Mouse (Mus musculus) embryonic fibroblast, embryonic 13.5 days (primary cell): ENCODE measurements around the gene Tjp3.
A peak's percentile ranks its signal among the peaks of the same experiment; 100 is the strongest.

Source experiments
- CTCF ChIP-seq: IDR thresholded peaks from 2 replicates; pipeline ENCODE4 v1.5.1; 2011; ENCODE audit warnings: mild to moderate bottlenecking, control low read depth, low read length, moderate library complexity, borderline replicate concordance; ENCODE audit not compliant: insufficient read depth
- POLR2A ChIP-seq: IDR thresholded peaks from 2 replicates; pipeline ENCODE4 v1.6.1; 2011; ENCODE audit warnings: low read depth, mild to moderate bottlenecking, control low read depth, low read length, moderate library complexity

DNA sequence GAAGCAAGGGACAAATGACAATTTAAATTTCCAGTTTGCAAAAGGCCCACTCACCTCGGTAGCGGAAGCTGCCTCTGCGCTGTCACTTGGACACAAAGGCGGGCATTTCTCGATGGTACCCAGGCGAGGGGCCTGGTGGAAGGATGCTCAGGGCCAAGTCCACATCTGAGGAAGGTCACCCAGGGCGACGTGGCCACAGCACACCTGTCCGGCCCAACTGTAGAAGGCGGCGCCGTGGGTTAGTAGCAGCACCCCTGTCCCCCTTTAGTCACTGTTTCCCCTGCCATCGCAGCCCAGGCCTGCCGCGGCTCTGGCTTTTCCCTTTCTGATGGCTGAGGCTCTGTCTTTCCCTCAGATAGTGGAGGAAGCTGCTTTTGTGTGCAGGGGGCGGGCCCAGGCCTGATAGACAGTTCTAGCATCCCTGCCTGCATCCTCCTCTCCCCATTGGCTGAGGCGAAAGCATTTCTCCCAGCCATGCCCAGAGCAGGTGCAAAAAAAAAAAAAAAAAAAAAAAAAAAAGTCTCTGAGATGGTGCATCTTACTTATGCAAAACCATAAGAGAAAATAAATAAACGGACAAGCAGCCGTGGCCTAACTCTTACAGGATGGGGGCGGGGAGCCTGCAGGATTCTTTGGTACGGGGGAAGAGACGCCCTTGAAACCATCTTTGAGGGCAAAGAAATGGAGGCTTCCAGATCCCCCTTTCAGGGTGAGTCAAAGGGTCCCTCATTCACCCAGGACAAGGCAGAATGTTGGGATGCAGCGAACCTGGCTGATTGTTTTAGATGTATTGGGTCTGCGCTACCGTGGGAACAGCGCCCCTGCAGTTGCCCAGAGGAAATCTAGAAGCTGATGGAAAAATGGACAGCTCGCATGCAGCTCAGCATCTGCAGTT lies 60.7 kb downstream of the Tjp3 start, which contains the start of gene Atcay:
- peak; percentile 52; the same call in 1 of the 2 replicates for TF ChIP-seq CTCF
- TF ChIP-seq POLR2A, result no peak
